Mouse (Mus musculus) myocyte (in vitro differentiated cells): ENCODE measurements around the gene Crybb3.

Experiments
- CEBPB ChIP-seq: IDR thresholded peaks from 2 replicates; pipeline ENCODE4 v1.6.1; 2011; ENCODE audit warnings: mild to moderate bottlenecking, moderate library complexity; ENCODE audit not compliant: poor library complexity, insufficient read depth, severe bottlenecking
- E2F4 ChIP-seq: IDR thresholded peaks from one replicate; pipeline ENCODE4 v1.6.1; 2011; ENCODE audit warnings: mild to moderate bottlenecking, control low read depth, moderate library complexity; ENCODE audit not compliant: insufficient read depth
- MAX ChIP-seq: IDR thresholded peaks from one replicate; pipeline ENCODE4 v1.6.1; 2011; ENCODE audit warnings: low read depth, mild to moderate bottlenecking, control low read depth
- MYOD1 ChIP-seq, 3 experiments: IDR thresholded peaks; one replicate each; pipeline ENCODE4 v1.6.1; 2011; ENCODE audit warnings: control low read depth in 2 of 3, low read depth in 2 of 3, mild to moderate bottlenecking in 2 of 3, moderate library complexity in 1 of 3; ENCODE audit not compliant: insufficient read length in 2 of 3, control insufficient read depth in 1 of 3
- MYOG ChIP-seq, 3 experiments: IDR thresholded peaks; one replicate each; pipeline ENCODE4 v1.6.1; 2011; ENCODE audit warnings: control low read depth in 2 of 3, low read depth in 2 of 3, mild to moderate bottlenecking in 2 of 3; ENCODE audit not compliant: insufficient read length in 2 of 3, control insufficient read depth in 1 of 3, insufficient read depth in 1 of 3
- POLR2A ChIP-seq: IDR thresholded peaks from one replicate; pipeline ENCODE4 v1.6.1; 2011; ENCODE audit warnings: low read depth, mild to moderate bottlenecking, control low read depth, moderate library complexity; ENCODE audit not compliant: insufficient read length
- POLR2AphosphoS2 ChIP-seq: IDR thresholded peaks from one replicate; pipeline ENCODE4 v1.6.1; 2011; ENCODE audit warnings: low read depth, control low read depth; ENCODE audit not compliant: insufficient read length
- REST ChIP-seq: IDR thresholded peaks from one replicate; pipeline ENCODE4 v1.6.1; 2011; ENCODE audit warnings: mild to moderate bottlenecking, control low read depth, moderate library complexity; ENCODE audit not compliant: insufficient read depth, insufficient read length
- TCF12 ChIP-seq: IDR thresholded peaks from one replicate; pipeline ENCODE4 v1.6.1; 2011; ENCODE audit warnings: mild to moderate bottlenecking, control low read depth; ENCODE audit not compliant: poor library complexity, insufficient read depth, severe bottlenecking
- USF1 ChIP-seq: IDR thresholded peaks from one replicate; pipeline ENCODE4 v1.6.1; 2011; ENCODE audit warnings: low read depth, mild to moderate bottlenecking, control low read depth, moderate library complexity

DNA sequence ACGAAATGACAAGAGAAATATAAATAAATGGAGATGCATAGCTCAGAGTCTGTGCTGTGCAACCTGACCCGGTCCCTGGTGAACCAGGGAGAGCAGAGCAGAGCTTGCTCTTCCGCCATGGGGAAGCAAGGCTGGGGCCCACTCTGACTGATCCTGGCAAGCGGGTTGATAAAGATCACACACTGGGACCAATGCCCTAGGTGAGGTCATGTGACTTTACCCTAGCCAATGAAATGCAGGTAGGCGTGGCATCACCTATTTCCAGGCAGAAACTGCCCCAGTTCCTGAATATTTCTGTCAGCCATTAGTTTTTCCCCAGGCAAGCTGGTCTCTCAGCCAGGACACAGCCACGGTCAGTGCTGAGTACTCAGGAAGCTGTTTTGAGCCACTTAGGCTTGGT is 37.3 kb upstream of the Crybb3 start:
- TF ChIP-seq POLR2AphosphoS2 (no peak), POLR2A (no peak), TCF12 (no peak), MAX (no peak), USF1 (no peak), MYOG (IDR thresholded peaks at IDR 0.05; ENCODE audit: control insufficient read depth in 1 of 3, insufficient read depth in 1 of 3, insufficient read length in 2 of 3, low read depth in 2 of 3) (no peak), E2F4 (no peak), REST (no peak), CEBPB (no peak), MYOD1 (IDR thresholded peaks at IDR 0.05; ENCODE audit: control insufficient read depth in 1 of 3, insufficient read length in 2 of 3, low read depth in 2 of 3) (no peak)
